Mouse (Mus musculus): Measurements from ENCODE around the gene Tenm4.

Tenm4 gene

GRCm38 (mm10) chr7:96681808-96682207, 510.8 kb downstream of the Tenm4 start:
- DNase-seq (ENCODE audit: low read depth): no peak

- DNase-seq (ENCODE audit: low read depth): no peak
Observed at GRCm38 (mm10) chr7:96688141-96688540, 517.1 kb downstream of the Tenm4 start.

- no peak for DNase-seq (ENCODE audit: low read depth)
Observed at GRCm38 (mm10) chr7:96701097-96701845, 530.2 kb downstream of the Tenm4 start.

- DNase-seq (ENCODE audit: low read depth): no peak
Observed at GRCm38 (mm10) chr7:96703958-96704357, 532.9 kb downstream of the Tenm4 start.

GRCm38 (mm10) chr7:96705307-96706129, 534.5 kb downstream of the Tenm4 start:
- DNase-seq (ENCODE audit: low read depth): no peak

- no peak for DNase-seq (ENCODE audit: low read depth)
Observed at GRCm38 (mm10) chr7:96706531-96706930, 535.5 kb downstream of the Tenm4 start.

- no peak for DNase-seq (ENCODE audit: low read depth)
Observed at GRCm38 (mm10) chr7:96707112-96707511, 536.1 kb downstream of the Tenm4 start.

GRCm38 (mm10) chr7:96708071-96708470, 537.0 kb downstream of the Tenm4 start:
- no peak for DNase-seq (ENCODE audit: low read depth)

GRCm38 (mm10) chr7:96708561-96708960, 537.5 kb downstream of the Tenm4 start:
- DNase-seq (ENCODE audit: low read depth): no peak

- DNase-seq (ENCODE audit: low read depth): no peak
Observed at GRCm38 (mm10) chr7:96708968-96709367, 537.9 kb downstream of the Tenm4 start.

- DNase-seq (ENCODE audit: low read depth): no peak
Observed at GRCm38 (mm10) chr7:96709891-96710290, 538.8 kb downstream of the Tenm4 start.

- DNase-seq (ENCODE audit: low read depth): no peak
Observed at GRCm38 (mm10) chr7:96710658-96711071, 539.6 kb downstream of the Tenm4 start.

- no peak for DNase-seq (ENCODE audit: low read depth)
Observed at GRCm38 (mm10) chr7:96712876-96713275, 541.8 kb downstream of the Tenm4 start.

- DNase-seq (ENCODE audit: low read depth): no peak
Observed at GRCm38 (mm10) chr7:96716911-96717310, 545.9 kb downstream of the Tenm4 start.

- DNase-seq (ENCODE audit: low read depth): no peak
Observed at GRCm38 (mm10) chr7:96718201-96719155, 547.4 kb downstream of the Tenm4 start.

GRCm38 (mm10) chr7:96719926-96720325, 548.9 kb downstream of the Tenm4 start:
- DNase-seq (ENCODE audit: low read depth): no peak

GRCm38 (mm10) chr7:96720465-96720864, 549.4 kb downstream of the Tenm4 start:
- DNase-seq (ENCODE audit: low read depth): no peak

GRCm38 (mm10) chr7:96722796-96723195, 551.8 kb downstream of the Tenm4 start:
- DNase-seq (ENCODE audit: low read depth): no peak

- DNase-seq (ENCODE audit: low read depth): no peak
Observed at GRCm38 (mm10) chr7:96725603-96726002, 554.6 kb downstream of the Tenm4 start.

GRCm38 (mm10) chr7:96730360-96730759, 559.3 kb downstream of the Tenm4 start:
- no peak for DNase-seq (ENCODE audit: low read depth)

GRCm38 (mm10) chr7:96731947-96732346, 560.9 kb downstream of the Tenm4 start:
- no peak for DNase-seq (ENCODE audit: low read depth)

All from 416B (cell line).